Mouse (Mus musculus): ENCODE results near the gene Slc22a29. TPM values are rescaled to one million over a fixed set of nuclear protein-coding genes. Genes with fewer than 3 reads are reported as not detected.
"Not testable (repeated sequence)": the region's sequence is repeated elsewhere in the genome, so short reads cannot be mapped to it uniquely, and the experiment has no call there.

The Slc22a29 gene
- polyA plus RNA-seq (2012; rRNA removed) = 0.06 and 0.08 TPM in 2 replicates

GRCm38 (mm10) chr19:8218800-8219199, at the start of gene Slc22a29:
TSS of gene Slc22a29 (minus strand) at chr19:8218900.
- no peak for DNase-seq (ENCODE audit: low spot score)

GRCm38 (mm10) chr19:8265324-8265723, 46.6 kb upstream of the Slc22a29 start:
- no peak for DNase-seq (ENCODE audit: low spot score)

- no peak for DNase-seq (ENCODE audit: low spot score)
These were observed 34.0 kb upstream of the Slc22a29 start for GRCm38 (mm10) chr19:8252705-8253037.

GRCm38 (mm10) chr19:8251896-8252704, 33.4 kb upstream of the Slc22a29 start:
- DNase-seq (ENCODE audit: low spot score) = peak; percentile 35

GRCm38 (mm10) chr19:8228916-8229315, 10.2 kb upstream of the Slc22a29 start:
- no peak for DNase-seq (ENCODE audit: low spot score)

- no peak for DNase-seq (ENCODE audit: low spot score)
These were observed 69.7 kb downstream of the Slc22a29 start for GRCm38 (mm10) chr19:8148787-8149523.

- DNase-seq (ENCODE audit: low spot score) = not testable (repeated sequence)
These were observed 76.0 kb downstream of the Slc22a29 start for GRCm38 (mm10) chr19:8142716-8143115.

GRCm38 (mm10) chr19:8134127-8134841, 84.4 kb downstream of the Slc22a29 start:
- DNase-seq (ENCODE audit: low spot score) = not testable (repeated sequence)

- not testable (repeated sequence) for DNase-seq (ENCODE audit: low spot score)
These were observed 86.8 kb downstream of the Slc22a29 start, which contains the start of gene Slc22a28 for GRCm38 (mm10) chr19:8131881-8132280. TSS of gene Slc22a28 (minus strand) at chr19:8131982.

Other genes starting within 250 kb of the Slc22a29 start
- not detected in 2 replicates for gene Slc22a28, start 86.9 kb downstream of the Slc22a29 start, polyA plus RNA-seq (2012; rRNA removed)
- gene Slc22a30, start 186.2 kb upstream of the Slc22a29 start, polyA plus RNA-seq (2012; rRNA removed) = 0.06 TPM in 1 of 2 replicates, not detected in the other

All from urinary bladder, adult 2 months (tissue).